Mouse (Mus musculus): ENCODE data around the gene 4933411K16Rik.
A peak's percentile ranks its signal among the peaks of the same experiment; 100 is the strongest.

DNA sequence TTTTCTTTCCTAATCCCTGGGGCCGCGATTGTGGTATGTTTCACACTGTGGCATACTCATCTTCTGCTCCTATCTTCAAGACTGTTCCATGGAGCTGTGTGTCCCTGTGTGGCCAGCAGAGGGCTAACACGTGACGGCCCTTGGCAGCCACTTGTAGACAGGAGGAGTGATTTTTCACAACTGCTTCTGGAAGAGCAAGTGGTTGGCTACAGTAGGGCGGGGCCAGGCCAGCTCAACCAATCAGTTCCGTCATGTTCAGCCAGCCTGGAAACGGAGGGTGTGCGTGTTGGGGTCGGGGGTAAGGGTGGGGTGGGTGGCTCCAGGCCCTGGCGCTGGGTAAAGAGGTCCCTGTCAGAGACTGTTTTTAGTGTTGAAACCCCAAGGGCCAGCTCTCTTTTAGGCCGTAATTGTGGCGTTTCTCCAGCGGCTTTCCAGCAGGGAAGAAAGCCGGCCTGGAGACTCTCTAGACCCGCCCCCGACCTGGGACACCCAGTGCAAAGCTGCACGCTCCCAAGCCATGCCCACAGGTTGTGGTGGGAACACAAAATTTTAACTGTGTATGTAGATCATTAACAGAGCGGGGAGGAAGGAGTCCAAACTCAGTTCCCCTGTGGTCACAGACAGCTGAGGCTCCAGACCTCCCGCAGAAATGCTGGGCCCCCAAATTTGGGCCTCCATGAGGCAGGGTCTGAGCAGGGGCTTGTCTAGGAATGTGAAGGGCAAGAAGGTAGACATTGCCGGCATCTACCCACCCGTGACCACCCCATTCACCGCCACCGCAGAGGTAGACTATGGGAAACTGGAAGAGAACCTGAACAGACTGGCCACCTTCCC, 6.6 kb upstream of the 4933411K16Rik start, which contains the start of gene Hoga1:
- TF ChIP-seq POLR2A (IDR thresholded peaks at IDR 0.05; ENCODE audit: extremely low read depth, insufficient read depth, low read length), result peak; percentile 92
- peak; percentile 96 for TF ChIP-seq CTCF (IDR thresholded peaks at IDR 0.05; ENCODE audit: low read depth, low read length)

Data from liver, adult 2 months (tissue).